Mouse (Mus musculus) brain, embryonic 14.5 days (tissue): ENCODE data around the gene Gsg1l2.

Experiments used
- CTCF ChIP-seq: fragments of 200-500 bp; IDR thresholded peaks from 2 replicates; pipeline ENCODE4 v1.5.1; 2012; ENCODE audit warnings: inconsistent platforms, mild to moderate bottlenecking, moderate library complexity, borderline replicate concordance; ENCODE audit not compliant: insufficient read depth, insufficient read length; ENCODE audit errors: extremely low read depth
- POLR2A ChIP-seq: fragments of 200-500 bp; IDR thresholded peaks from 2 replicates; pipeline ENCODE4 v1.6.1; 2012; ENCODE audit warnings: mild to moderate bottlenecking, inconsistent platforms, borderline replicate concordance; ENCODE audit not compliant: poor library complexity, insufficient read depth, insufficient read length, severe bottlenecking; ENCODE audit errors: extremely low read depth

- TF ChIP-seq CTCF (no peak), POLR2A (no peak)
Measured at GRCm38 (mm10) chr11:67757373-67758167, 16.8 kb upstream of the Gsg1l2 start.
